9 mouse cellular contexts compared by ENCODE assay signal in genomic region chr1:38720287-38720686, GRCm38 (mm10). TPM values are rescaled to one million over a fixed set of nuclear protein-coding genes. Genes with fewer than 3 reads are reported as not detected.
DNase-seq lines count a peak whose midpoint lies in the region; ATAC-seq and TF ChIP-seq lines count a peak whose summit lies in the region.
"Had no signal": no experiment of that assay in that cellular context is flagged by ENCODE, and none has a peak within 500 bp of the region (broad histone marks: within the 10 kb centered on the region; RNA-seq: fewer than 3 reads in every experiment).

No protein-coding gene starts in this region.

- no peaks in the 10 kb centered on the region for H3K4me1 ChIP-seq in lung, postnatal 0 days (ENCODE audit: insufficient read depth, low read depth, low read length)
- H3K4me1 ChIP-seq: limb, embryonic 15.5 days had no signal

- no peaks in the 10 kb centered on the region for H3K27me3 ChIP-seq in lung, postnatal 0 days (replicated peaks; ENCODE audit: insufficient read depth, low read length)
- H3K27me3 ChIP-seq: limb, embryonic 15.5 days had no signal

- WGBS in lung, postnatal 0 days, result 44% methylated on average over 9 of the region's 9 CpGs

- no peaks in the 10 kb centered on the region for H3K36me3 ChIP-seq in lung, postnatal 0 days (ENCODE audit: insufficient read depth, low read length)
- H3K36me3 ChIP-seq: limb, embryonic 15.5 days had no signal

- no peak for DNase-seq in gastrocnemius, adult 2 months
- DNase-seq in gastrocnemius, postnatal 25 days, result no peak
- no peak for DNase-seq in lung, postnatal 0 days (ENCODE audit: low spot score)
- no peak for DNase-seq in lung, postnatal 25 days (ENCODE audit: low spot score)
- peak; percentile 45 for DNase-seq in thymus, postnatal 14 days
- no peak for DNase-seq in cerebellum, adult 11 months

- no peak overlapping the region for H3K9ac ChIP-seq in lung, postnatal 0 days (replicated peaks; ENCODE audit: low read depth)
- H3K9ac ChIP-seq: limb, embryonic 15.5 days had no signal

- no peak for ATAC-seq in lung, postnatal 0 days
- ATAC-seq in common myeloid progenitor, adult 5-6 weeks (replicated peaks; ENCODE audit: low read depth, poor library complexity, severe bottlenecking), result peak; percentile 20; the same call in 1 of the 2 replicates
- ATAC-seq in activated CD4-positive, CD25-positive, alpha-beta regulatory T cell, adult 4 months, result no peak

- H3K27ac ChIP-seq in gastrocnemius, adult 2 months, result no peak overlapping the region
- no peak overlapping the region for H3K27ac ChIP-seq in lung, postnatal 0 days (ENCODE audit: low read length)
- H3K27ac ChIP-seq: limb, embryonic 15.5 days had no signal

- TF ChIP-seq CTCF in gastrocnemius, adult 2 months (IDR thresholded peaks at IDR 0.05), result peak; percentile 35; the same call in 1 of the 2 replicates
- TF ChIP-seq CTCF in lung, postnatal 0 days (IDR thresholded peaks at IDR 0.05), result peak; percentile 32; the same call in 1 of the 2 replicates

- no peaks in the 10 kb centered on the region for H3K9me3 ChIP-seq in lung, postnatal 0 days (ENCODE audit: low read length)
- H3K9me3 ChIP-seq: limb, embryonic 15.5 days had no signal

- H3K4me3 ChIP-seq in gastrocnemius, adult 2 months, result no peak overlapping the region
- no peak overlapping the region for H3K4me3 ChIP-seq in lung, postnatal 0 days (ENCODE audit: low read depth, low read length)
- H3K4me3 ChIP-seq: limb, embryonic 15.5 days had no signal

- TF ChIP-seq EP300 in lung, postnatal 0 days (IDR thresholded peaks at IDR 0.05), result no peak

- no peak overlapping the region for H3K4me2 ChIP-seq in lung, postnatal 0 days (replicated peaks; ENCODE audit: low read depth, low read length)
- H3K4me2 ChIP-seq: limb, embryonic 15.5 days had no signal

- intact Hi-C loops in gastrocnemius, adult 2 months (cut with DNase I), result no loop called here

RNA-seq across cellular contexts. Expression of gene Aff3, which starts 55.5 kb away (rescaled TPM):
- 1 to 10 TPM; 1.2 to 4.4 TPM for total RNA-seq in gastrocnemius, adult 2 months (2021)
- 1 to 10 TPM; 1.4 to 1.8 TPM for total RNA-seq in gastrocnemius, postnatal 25 days (2021)
- polyA plus RNA-seq in lung, postnatal 0 days (2015; fragmentation: Nextera tagmentation; extraction: Ambion mirVana), result 5.9 and 6.6 TPM in 2 replicates
- 99.9 and 115 TPM in 2 replicates for total RNA-seq in common myeloid progenitor, adult 5-6 weeks (2017)
- 10 to 100 TPM; 15.0 to 18.5 TPM for polyA plus RNA-seq in activated CD4-positive, CD25-positive, alpha-beta regulatory T cell, adult 4 months (2017; shearing (Covaris generic))

Comparison
In these comparisons a context has a peak if more than half of its experiments do, and no peak if none do; other contexts are left out.
1. RNA of gene Aff3, which starts 55.5 kb away (total RNA-seq): 99.9 to 115 TPM in common myeloid progenitor, adult 5-6 weeks; 1.2 to 4.4 TPM in gastrocnemius, adult 2 months and 1.4 to 1.8 TPM in gastrocnemius, postnatal 25 days; every median in the first group is over 10 times any median in the second.